Mouse (Mus musculus) forelimb bud, embryonic 11.5 days (tissue): ENCODE measurements around the gene Slco3a1.
A peak's percentile ranks its signal among the peaks of the same experiment; 100 is the strongest.

Experiments
- DNase-seq: peaks from one replicate; pipeline ENCODE4 v3.0.0-alpha.2; 2012; ENCODE audit warnings: low read depth, low spot score

Slco3a1 gene

DNA sequence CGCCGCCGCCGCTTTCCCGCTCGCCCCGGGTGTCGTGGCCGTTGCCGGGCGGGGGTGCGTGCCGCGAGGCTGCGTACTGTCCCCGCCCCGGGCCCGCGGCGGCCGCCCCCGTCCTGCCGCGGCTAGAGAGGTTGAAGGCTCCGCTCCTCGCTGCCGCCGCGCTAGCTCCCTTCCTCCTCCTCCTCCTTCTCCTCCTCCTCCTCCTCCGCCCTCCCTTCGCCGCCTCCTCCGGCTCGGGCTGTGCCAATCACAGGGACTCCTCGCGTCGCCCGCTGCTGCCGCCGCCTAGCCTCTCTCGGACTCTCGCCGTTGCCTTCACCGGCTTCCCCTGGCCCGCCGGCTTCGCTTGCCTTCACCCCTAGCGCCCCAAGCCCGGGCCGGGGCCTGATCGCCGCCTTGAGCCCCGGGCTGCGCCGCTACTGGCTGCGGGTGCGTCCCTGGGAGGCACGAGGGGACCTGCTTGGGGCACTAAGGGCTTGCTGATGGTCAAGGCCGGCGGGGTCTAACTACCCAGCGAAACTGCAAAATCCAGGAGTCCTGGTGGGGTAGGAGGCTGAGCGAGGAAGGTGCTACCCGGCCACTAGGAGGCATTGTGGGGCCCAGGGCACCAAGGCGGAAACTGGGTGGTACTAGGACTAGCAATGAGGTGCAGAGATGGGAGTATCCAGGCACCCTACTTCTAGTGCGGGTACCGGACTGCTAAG lies at the start of gene Slco3a1:
Gene Slco3a1, minus strand, starts transcription at position 173 of the 704 bp plus-strand sequence.
- peak; percentile 35 for DNase-seq

DNA sequence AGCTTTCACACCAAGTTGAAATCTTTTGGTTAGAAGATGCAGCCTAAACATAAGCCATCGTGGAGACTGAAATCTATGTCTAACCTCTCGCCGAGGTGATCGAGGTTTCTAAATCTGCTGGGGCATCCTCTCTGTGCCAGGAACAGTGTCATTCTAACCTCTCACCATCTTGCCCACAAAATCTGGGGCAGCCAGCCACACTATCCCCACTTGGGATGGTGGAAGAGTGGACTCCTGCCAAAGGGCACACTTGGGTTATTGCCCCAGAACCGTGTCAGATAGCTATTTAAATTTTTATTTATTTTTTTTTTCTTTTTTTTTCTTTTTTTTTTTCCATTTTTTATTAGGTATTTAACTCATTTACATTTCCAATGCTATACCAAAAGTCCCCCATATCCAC lies 46.4 kb upstream of the Slco3a1 start:
- DNase-seq = no peak

- DNase-seq = no peak
Observed at GRCm38 (mm10) chr7:74579411-74579810, 24.8 kb upstream of the Slco3a1 start.

DNA sequence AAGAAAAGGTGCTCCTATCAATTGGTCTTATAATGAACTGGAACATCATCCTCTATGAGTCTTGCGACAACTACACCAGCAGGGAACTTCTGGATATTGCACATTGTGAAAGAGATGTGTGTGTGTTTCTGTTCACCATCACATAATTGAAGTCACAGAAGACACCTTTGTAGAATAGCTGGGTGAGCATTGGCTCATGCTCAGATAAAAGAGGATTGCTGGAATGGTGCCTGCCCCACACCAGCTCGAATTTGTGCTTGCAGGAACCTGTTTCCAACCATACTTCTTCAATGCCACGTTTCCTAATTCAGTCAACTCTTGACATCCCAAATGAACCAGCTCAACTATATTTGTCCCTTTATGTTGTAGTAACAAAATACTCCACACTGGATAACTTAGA lies 21.1 kb upstream of the Slco3a1 start:
- DNase-seq = no peak

DNA sequence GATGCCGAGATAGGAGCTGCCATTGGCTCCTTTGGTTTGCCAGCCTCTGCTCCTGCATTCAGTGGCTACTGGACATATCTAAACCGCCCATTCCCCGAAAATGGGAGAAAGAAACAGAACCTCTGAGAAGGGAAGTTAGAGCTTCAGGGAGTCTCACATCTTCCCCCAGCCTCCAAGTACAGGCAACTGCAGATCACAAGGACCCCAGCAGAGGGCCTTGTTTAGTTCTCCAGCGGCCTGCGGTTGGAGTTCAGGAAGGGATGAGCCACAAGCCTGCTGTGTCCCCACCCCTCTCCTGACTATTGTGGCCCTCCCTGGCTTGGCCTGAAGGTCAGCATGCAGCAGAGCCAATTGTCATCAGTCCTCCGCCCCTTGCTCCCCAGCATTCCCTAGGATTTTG lies 836 bp upstream of the Slco3a1 start:
- peak; percentile 52 for DNase-seq

GRCm38 (mm10) chr7:74554041-74554561 lies 479 bp downstream of the Slco3a1 start:
- DNase-seq = peak; percentile 18

GRCm38 (mm10) chr7:74553111-74553650 lies 1.4 kb downstream of the Slco3a1 start:
- no peak for DNase-seq

GRCm38 (mm10) chr7:74552546-74552945 lies 2.0 kb downstream of the Slco3a1 start:
- no peak for DNase-seq

- DNase-seq = no peak
Observed at GRCm38 (mm10) chr7:74552000-74552358, 2.6 kb downstream of the Slco3a1 start.

- DNase-seq = no peak
Observed at GRCm38 (mm10) chr7:74551338-74551999, 3.1 kb downstream of the Slco3a1 start.

DNA sequence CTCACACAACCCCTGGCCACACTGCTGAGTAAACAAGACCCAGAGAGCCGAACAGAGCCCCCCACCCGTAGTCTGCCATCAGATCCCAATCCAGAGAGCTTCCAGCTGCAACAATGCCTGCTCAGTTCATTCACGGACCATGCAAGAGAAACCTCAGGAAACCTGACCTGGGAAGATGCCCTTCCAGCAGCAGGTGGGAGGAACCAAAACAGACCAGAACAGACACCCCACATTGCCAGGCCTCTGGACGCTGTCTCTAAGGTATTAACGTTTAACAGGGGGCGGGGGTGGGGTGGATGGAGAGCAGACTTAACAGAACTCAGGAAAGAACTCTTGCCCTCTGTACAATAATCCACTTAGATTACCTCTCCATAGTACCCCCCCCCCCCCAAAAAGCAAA lies 4.9 kb downstream of the Slco3a1 start:
- no peak for DNase-seq

- DNase-seq = no peak
Observed at GRCm38 (mm10) chr7:74549013-74549582, 5.5 kb downstream of the Slco3a1 start.

DNA sequence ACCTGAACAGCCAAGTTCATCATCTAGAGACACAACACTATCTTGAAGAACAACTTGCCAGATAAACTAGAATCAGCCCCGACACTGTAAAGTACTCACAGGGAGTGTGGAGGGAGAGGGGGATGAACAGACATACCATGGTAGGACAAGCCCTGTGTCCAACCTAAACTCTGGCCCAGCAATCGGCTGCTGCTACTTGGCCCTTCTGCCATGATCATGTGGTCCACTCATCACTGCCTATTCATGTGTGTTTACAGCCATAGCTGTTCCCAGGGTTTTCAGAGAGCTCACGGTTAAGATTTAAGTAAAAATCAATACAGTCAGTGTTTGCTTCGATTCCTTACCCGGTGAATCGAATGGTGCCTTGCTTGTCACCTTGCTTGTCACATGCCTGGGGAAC lies 7.9 kb downstream of the Slco3a1 start:
- DNase-seq = no peak

DNA sequence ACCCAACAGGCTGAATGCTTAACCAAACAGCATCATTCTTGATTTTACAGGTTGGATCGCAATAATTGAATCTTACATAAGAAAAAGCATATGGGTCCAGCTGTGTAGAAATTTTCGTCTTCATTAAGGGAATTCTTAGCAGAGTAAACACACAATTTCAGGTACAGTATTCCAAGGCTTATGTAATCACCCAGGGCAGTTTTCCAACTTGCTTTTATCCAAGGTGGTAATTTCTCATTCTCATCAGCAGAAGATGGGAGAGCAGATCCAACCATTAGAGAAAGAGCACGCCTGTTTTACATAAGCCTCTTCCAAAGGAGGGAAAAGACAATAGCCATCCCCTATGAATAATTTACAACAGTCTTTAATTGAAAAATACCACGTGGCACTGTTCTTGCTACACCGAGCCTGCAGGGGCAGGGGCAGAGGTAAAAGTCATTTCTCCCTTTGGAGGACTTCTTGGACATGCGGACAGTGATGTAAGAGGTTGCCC lies 9.0 kb downstream of the Slco3a1 start:
- no peak for DNase-seq

GRCm38 (mm10) chr7:74544306-74544705 lies 10.3 kb downstream of the Slco3a1 start:
- DNase-seq = no peak

DNA sequence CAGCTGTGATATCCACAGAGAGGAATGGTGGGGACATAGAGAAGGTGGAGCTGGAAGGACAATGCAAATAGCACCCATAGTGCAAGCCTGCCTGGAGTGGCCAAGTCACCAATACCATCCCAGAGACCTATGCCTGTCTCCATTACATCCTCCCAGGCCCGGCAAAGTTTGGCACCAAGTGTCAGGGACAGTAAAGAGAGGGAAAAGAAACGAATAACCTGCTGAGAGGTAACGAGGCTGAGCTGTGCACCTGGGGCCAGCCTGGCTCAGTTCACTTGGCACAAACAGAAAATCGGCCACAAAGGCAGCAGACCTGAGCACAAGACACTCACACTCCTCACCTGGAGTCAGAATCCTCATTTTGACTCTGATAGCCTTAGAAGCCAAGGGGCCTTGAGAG lies 12.6 kb downstream of the Slco3a1 start:
- DNase-seq = no peak

GRCm38 (mm10) chr7:74540933-74541725 lies 13.5 kb downstream of the Slco3a1 start:
- DNase-seq = no peak

- no peak for DNase-seq
Observed at GRCm38 (mm10) chr7:74536186-74536585, 18.4 kb downstream of the Slco3a1 start.

DNA sequence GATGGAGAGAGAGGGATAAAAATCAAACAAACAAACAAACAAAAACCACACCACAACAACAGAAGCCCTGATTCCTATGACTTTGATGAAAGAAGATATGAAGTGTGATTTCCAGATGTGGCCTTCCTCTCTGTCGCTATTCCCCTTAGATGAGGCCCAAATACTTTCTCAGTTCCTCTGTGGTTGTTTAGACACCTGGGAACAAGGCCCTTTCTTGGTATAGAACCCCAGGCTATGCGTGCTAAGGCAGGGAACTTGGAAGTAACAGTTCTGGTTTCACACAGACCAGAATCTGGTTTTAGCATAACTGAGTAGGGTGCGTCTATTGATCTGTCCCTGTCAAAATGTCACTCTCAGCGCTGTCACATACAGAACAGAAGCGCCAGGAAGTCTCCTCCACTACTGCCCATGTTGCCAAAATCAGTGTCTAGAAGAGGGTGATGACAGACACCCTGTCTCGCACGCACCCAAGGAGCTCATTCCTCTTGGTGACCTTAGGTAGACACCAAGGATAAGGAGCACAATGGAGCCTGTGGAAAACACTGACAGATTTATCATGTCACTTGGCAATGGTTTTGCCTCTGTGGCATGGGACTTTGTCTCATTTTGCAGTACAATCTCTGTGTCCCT lies 23.0 kb downstream of the Slco3a1 start:
- DNase-seq = no peak

DNA sequence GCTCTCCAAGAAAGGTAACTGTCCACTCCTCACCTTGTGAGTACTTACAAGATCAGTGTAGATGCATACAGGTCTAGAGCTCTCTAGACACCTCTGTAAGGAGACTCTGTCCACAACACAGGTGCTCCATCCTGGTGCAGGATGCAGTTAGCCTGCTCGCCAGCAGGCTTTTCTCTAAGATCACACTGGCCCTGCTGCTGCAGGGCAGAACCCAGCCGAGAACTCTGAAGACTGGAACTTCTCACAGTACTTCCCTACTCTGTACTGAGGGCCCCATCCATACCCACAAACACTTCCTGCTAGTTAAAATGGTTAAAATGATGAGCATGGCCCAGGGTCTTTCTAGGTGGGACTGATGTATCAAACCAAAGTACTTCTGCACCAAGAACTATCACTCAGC lies 24.7 kb downstream of the Slco3a1 start:
- no peak for DNase-seq

DNA sequence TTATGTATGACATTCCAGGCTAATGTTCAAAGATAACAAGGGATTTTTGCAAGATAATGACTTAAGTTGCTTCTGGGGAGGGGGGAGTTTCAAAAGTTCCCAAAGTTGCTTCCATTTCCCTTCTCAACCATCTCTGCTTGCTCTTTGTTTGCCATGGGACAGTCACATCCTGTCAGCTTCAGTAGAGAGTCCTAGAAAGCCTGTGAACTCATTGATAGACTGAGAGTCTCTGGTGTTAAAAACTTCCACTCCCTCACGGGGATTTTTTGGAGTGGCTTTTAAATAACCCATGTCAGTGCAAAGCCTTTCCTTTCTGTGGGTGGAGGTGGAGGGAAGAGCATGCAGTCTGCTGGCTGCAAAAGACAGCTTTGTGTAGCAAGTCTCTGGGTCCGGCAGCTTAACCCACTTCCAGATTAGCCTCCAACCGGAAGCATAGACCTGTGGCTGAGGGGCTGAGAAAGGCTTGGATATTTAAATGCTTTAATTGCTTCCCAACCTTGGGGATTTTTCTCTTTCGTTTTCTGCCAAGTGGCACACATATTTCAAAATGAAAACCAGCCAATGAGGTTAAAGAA lies 25.3 kb downstream of the Slco3a1 start:
- DNase-seq = no peak
